Mouse (Mus musculus) inflammation-experienced regulatory T-cells, adult 6 months (primary cell): ENCODE measurements around the gene Gm28043. TPM values are rescaled to one million over a fixed set of nuclear protein-coding genes. Genes with fewer than 3 reads are reported as not detected.
A peak's percentile ranks its signal among the peaks of the same experiment; 100 is the strongest.
"Not testable (repeated sequence)": the region's sequence is repeated elsewhere in the genome, so short reads cannot be mapped to it uniquely, and the experiment has no call there.

Experiments used
- ATAC-seq: one replicate; pipeline ENCODE4 v1.8.0; 2017
- polyA plus RNA-seq, 3 experiments: library from polyadenylated mRNA; unstranded; fragments of 100-300 nt; shearing (Covaris generic); gene quantifications; one replicate each; pipeline ENCODE4 v1.2.1; 2017

Gene Gm28043
- 1 to 10 TPM; 3.7 to 4.4 (median 4.1) TPM for polyA plus RNA-seq

GRCm38 (mm10) chr17:29614115-29615023 is at the start of gene Gm28043, which contains the start of gene Rnf8:
TSS of gene Gm28043 (plus strand) at chr17:29614876.
TSS of gene Rnf8 (plus strand) at chr17:29614790.
- ATAC-seq: peak; percentile 94

- ATAC-seq: no peak
These were observed 49.2 kb upstream of the Gm28043 start for GRCm38 (mm10) chr17:29565521-29565920.

GRCm38 (mm10) chr17:29568435-29568834 is 46.2 kb upstream of the Gm28043 start:
- no peak for ATAC-seq

GRCm38 (mm10) chr17:29569831-29570230 is 44.8 kb upstream of the Gm28043 start:
- no peak for ATAC-seq

GRCm38 (mm10) chr17:29579579-29580126 is 35.0 kb upstream of the Gm28043 start:
- ATAC-seq: no peak

GRCm38 (mm10) chr17:29583569-29583968 is 31.1 kb upstream of the Gm28043 start:
- no peak for ATAC-seq

GRCm38 (mm10) chr17:29584306-29584705 is 30.4 kb upstream of the Gm28043 start:
- no peak for ATAC-seq

GRCm38 (mm10) chr17:29584737-29585136 is 29.9 kb upstream of the Gm28043 start:
- no peak for ATAC-seq

GRCm38 (mm10) chr17:29585446-29585845 is 29.2 kb upstream of the Gm28043 start:
- ATAC-seq: peak; percentile 52

GRCm38 (mm10) chr17:29586921-29587320 is 27.8 kb upstream of the Gm28043 start:
- no peak for ATAC-seq

GRCm38 (mm10) chr17:29589221-29589898 is 25.3 kb upstream of the Gm28043 start:
- no peak for ATAC-seq

- no peak for ATAC-seq
These were observed 18.5 kb upstream of the Gm28043 start for GRCm38 (mm10) chr17:29595891-29596770.

- ATAC-seq: no peak
These were observed 17.9 kb upstream of the Gm28043 start for GRCm38 (mm10) chr17:29596771-29597132.

- no peak for ATAC-seq
These were observed 15.6 kb upstream of the Gm28043 start for GRCm38 (mm10) chr17:29599051-29599450.

- ATAC-seq: no peak
These were observed 15.1 kb upstream of the Gm28043 start for GRCm38 (mm10) chr17:29599537-29599936.

- no peak for ATAC-seq
These were observed 13.3 kb upstream of the Gm28043 start for GRCm38 (mm10) chr17:29601391-29601790.

- ATAC-seq: no peak
These were observed 11.4 kb upstream of the Gm28043 start for GRCm38 (mm10) chr17:29603283-29603682.

GRCm38 (mm10) chr17:29613453-29613852 is 1.2 kb upstream of the Gm28043 start:
- not testable (repeated sequence) for ATAC-seq

GRCm38 (mm10) chr17:29615024-29615551 is 412 bp downstream of the Gm28043 start:
- ATAC-seq: peak; percentile 6

GRCm38 (mm10) chr17:29615616-29616015 is 940 bp downstream of the Gm28043 start:
- no peak for ATAC-seq

GRCm38 (mm10) chr17:29619231-29619630 is 4.6 kb downstream of the Gm28043 start:
- no peak for ATAC-seq

GRCm38 (mm10) chr17:29623488-29623887 is 8.8 kb downstream of the Gm28043 start:
- no peak for ATAC-seq
